24 mouse cellular contexts compared by ENCODE assay signal in the genomic region with DNA sequence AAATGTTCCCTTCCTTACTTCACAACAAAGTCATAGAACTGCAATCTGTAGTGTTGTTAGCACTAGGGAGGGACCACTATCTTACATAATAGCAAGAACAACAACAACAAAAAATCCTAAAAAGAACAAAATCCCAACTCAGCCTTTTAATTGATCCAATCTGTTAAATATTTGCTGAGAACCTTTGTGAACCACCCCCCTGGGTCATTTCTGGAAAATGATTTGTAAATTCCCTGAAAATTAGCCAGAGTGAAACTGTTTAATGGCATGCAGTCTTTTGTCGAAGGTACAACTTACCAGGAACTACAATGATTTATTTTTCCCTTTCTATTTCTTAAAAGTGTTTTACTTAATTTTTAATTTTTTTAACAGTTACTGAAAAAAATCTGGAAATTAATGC. TPM values are rescaled to one million over a fixed set of nuclear protein-coding genes. Genes with fewer than 3 reads are reported as not detected.
"Had no signal": no experiment of that assay in that cellular context is flagged by ENCODE, and none has a peak within 500 bp of the region (broad histone marks: within the 10 kb centered on the region; RNA-seq: fewer than 3 reads in every experiment).

A gene (minus strand): TSS at position 97 of the 400 bp plus-strand sequence.

- H3K36me3 ChIP-seq: neural tube, embryonic 15.5 days; stomach, embryonic 15.5 days had no signal

- H3K9ac ChIP-seq: neural tube, embryonic 15.5 days; stomach, embryonic 15.5 days had no signal

- H3K4me1 ChIP-seq: neural tube, embryonic 15.5 days; stomach, embryonic 15.5 days had no signal

- DNase-seq: retina, postnatal 1 day; right cerebral cortex, adult 18-20 months; right cerebral cortex, postnatal 14 days; right cerebral cortex, postnatal 25 days; right cerebral cortex, postnatal 4 days; spleen, adult 18-20 months; thymus, adult 18-20 months; thymus, adult 2 months; thymus, postnatal 14 days; thymus, postnatal 25 days; thymus, postnatal 36 days; thymus, postnatal 4 days had no signal

- H3K27ac ChIP-seq: neural tube, embryonic 15.5 days; stomach, embryonic 15.5 days; stomach, postnatal 0 days had no signal

- H3K27me3 ChIP-seq: neural tube, embryonic 15.5 days; stomach, embryonic 15.5 days had no signal

- H3K4me2 ChIP-seq: neural tube, embryonic 15.5 days; stomach, embryonic 15.5 days had no signal

- H3K4me3 ChIP-seq: neural tube, embryonic 15.5 days; stomach, embryonic 15.5 days had no signal

- H3K9me3 ChIP-seq: stomach, embryonic 15.5 days had no signal

RNA-seq across cellular contexts. Expression of the gene that starts here (rescaled TPM):
- total RNA-seq: neutrophil, adult 5-6 weeks had no signal
- polyA plus RNA-seq: neural tube, embryonic 14.5 days; neural tube, embryonic 15.5 days; small intestine, adult 2 months; spleen, adult 2 months; stomach, embryonic 14.5 days; stomach, embryonic 15.5 days; stomach, embryonic 16.5 days; stomach, postnatal 0 days; testis, adult 2 months; thymus, adult 2 months; thymus, postnatal 0 days; urinary bladder, adult 2 months had no signal
